Mouse (Mus musculus): ENCODE results near the gene Taf1c.

Taf1c gene

GRCm38 (mm10) chr8:119623744-119624143 lies 18.7 kb upstream of the Taf1c start:
- no peak for DNase-seq (ENCODE audit: low spot score in 2 of 2)

- DNase-seq (ENCODE audit: low spot score in 2 of 2) = no peak
Measured at GRCm38 (mm10) chr8:119623061-119623460, 18.0 kb upstream of the Taf1c start.

GRCm38 (mm10) chr8:119622555-119622954 lies 17.5 kb upstream of the Taf1c start:
- no peak for DNase-seq (ENCODE audit: low spot score in 2 of 2)

DNA sequence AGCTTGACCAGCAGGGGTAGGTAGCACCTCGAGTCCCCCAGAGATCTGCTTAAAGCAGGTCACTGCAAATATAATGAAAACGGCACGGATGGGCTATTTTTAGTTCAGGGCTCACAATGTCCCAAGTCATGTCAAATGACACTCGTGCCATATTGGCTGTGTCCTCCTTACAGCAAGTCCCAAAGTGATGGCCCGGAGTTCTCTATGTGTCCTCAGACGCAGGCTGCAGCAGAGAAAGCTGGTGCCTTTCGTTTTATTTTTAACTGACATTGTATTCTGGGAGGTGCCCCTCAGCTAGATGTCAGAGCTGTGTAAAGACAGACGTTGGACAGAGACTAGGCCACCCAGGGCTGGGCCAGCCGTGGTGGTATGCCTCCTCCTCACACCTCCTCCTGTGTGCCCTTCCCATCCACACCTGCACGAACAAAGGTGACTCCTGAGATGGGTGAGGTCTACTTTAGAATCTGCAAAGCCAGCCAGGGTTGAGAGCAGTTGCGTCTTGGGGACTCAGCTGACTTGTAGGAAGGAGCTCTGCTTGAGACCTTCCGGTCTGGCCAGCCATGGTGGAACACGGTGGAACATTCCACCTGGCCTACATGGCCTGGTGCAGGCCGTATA lies 15.9 kb upstream of the Taf1c start:
- no peak for DNase-seq (ENCODE audit: low spot score in 2 of 2)

DNA sequence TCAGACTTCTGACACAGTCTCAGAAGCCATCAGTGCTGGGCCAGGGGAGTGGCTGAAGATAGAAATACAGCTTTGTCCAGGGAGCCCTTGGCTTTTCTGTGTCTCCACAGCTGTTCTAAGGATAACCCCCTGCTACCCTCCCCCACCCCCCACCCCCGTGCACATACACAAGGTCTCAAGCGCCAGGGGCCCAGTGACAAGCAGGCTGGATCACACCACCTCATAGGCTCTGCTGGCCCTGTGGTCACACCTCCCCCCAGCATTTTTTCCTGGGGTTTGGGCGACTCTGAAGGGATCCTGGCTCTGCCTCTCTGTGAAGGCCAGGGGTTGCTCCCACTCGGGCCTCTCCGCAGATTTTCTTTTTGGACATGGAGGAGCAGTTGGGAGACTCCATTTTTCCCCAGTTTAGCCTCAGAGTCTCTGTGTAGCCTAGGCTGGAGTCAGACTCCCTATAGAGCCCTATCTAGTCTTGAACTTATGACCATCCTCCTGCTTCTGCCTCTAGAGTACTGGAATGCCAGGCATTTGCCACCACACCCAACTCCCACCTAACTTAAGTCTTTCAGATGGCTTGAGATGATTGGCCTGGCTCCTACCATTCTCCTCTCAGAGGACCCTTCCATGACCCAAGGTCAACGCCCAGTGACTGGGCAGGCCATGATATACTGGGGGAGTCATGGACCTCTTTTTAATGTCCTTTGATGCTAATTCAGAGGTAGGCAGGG lies 15.3 kb upstream of the Taf1c start:
- DNase-seq (ENCODE audit: low spot score in 2 of 2) = no peak

DNA sequence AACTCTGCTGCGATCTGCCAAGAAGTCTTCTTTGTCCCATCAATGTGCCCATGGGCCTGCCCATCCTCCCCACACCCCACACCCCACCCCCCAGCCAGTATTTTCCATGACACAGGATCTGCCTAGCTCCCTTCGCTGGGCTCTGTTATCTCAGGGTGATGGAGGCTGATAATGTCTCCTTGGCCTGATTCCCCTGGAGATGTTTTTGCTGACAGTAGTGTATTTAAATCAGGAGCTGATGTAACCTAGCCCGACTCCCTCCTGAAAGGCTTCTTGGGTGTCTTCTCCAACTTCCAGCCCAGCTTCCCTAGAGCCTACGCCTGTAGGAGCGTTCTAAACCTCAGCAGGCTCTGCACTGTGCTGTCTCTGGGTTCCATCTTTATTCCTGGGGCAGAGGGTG lies 13.9 kb upstream of the Taf1c start:
- no peak for DNase-seq (ENCODE audit: low spot score in 2 of 2)

DNA sequence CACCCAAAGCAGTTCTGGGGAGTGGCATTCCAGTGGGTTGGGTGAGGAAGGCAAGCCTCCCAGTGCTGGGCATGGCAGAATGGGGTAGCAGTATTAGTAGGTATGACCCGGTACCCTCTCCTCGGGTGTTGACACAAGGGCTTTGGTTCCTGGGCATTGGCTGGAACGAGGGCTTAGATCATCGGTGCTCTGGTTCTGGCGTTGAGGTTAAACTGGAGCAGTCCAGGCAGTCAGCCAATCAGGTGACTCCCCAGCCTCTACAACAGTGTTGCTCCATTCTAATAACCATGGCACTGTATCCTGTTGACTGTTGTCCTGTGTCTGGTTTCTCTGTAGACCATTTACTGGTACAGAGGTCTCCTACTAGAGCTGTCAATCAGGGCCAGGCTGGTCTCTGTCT lies 12.6 kb upstream of the Taf1c start:
- DNase-seq (ENCODE audit: low spot score in 2 of 2) = no peak

DNA sequence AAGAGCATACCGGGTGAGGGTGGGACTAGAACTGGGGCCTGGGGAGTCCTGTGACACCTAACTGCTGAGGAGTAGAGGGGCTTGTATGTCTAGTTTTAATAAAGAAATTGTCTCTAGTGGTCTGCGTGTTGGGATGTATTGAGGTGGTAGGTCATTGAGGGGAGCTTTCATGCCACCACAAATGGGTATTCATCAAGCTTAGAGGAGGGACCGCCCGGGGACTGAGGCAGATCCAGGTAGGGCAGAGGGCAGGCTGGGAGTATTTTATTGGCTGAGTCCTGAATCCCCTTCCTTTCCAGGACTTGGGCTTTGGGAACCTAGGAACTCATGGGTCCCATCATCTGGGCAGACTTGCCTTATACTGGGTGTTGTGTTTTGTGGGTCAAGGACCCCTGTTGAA lies 11.8 kb upstream of the Taf1c start:
- DNase-seq (ENCODE audit: low spot score in 2 of 2) = no peak

DNA sequence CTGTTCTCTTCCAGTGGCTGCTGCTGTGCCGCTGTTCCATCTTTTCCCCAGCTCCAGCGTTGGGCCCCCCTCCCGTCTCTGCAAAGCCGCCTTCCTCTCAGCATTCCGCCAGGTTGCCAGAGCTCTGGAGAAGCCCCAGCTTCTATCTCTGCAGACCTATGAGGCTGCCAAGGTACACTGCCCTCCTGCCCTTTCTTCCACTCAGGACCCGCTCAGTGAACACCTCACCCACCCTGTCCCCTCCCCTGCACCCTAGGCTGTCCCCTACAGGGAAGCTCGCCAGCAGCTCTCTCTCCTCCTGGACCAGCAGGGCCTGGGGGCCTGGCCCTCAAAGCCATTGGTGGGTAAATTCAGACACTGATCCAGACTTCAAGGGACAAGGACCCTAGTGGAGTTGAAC lies 11.3 kb upstream of the Taf1c start:
- DNase-seq (ENCODE audit: low spot score in 2 of 2) = no peak

DNA sequence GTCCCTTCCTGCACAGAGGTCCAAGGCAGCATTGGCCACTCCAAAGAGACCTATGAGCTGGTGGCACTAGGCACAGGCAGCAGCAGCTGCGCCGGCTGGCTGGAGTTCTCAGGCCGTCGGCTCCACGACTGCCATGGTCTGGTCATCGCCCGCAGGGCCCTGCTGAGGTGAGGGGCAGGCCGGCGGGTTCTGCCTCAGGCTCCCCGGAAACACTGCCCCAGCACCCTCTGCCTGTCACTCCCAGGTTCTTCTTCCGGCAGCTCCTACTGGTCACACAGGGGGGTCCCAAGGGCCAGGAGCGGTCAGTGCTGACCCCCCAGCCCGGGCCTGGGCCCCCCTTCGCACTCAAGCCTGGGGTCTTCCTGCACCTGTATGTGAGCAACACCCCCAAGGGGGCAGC lies 10.1 kb upstream of the Taf1c start:
- no peak for DNase-seq (ENCODE audit: low spot score in 2 of 2)

DNA sequence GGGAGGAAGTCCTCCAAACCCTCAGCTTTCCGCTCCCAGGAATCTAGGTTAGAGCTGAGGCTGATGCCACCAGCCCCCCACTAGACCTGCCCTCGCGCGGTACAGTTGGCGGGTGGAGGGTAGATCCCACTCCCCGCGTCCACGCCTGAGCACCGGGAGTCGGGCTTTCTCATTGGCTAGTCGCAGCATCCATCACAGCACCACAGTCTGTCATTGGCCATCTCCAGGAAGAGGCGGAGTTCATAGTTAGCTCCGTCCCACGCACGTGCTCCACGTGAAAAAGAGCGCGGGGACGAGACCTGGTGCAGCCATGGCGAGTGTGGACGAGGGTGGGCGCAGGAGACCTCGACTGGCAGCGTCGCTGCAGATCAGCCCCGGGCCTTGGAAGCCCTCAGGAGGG lies 7.4 kb upstream of the Taf1c start, which contains the start of gene Adad2:
TSS of gene Adad2 (plus strand) at position 277 of the 400 bp plus-strand sequence.
- no peak for DNase-seq (ENCODE audit: low spot score in 2 of 2)

GRCm38 (mm10) chr8:119606224-119606623 lies 1.2 kb upstream of the Taf1c start:
- no peak for DNase-seq (ENCODE audit: low spot score in 2 of 2)

GRCm38 (mm10) chr8:119604398-119604803 lies 621 bp downstream of the Taf1c start:
- DNase-seq (ENCODE audit: low spot score in 2 of 2) = no peak

DNA sequence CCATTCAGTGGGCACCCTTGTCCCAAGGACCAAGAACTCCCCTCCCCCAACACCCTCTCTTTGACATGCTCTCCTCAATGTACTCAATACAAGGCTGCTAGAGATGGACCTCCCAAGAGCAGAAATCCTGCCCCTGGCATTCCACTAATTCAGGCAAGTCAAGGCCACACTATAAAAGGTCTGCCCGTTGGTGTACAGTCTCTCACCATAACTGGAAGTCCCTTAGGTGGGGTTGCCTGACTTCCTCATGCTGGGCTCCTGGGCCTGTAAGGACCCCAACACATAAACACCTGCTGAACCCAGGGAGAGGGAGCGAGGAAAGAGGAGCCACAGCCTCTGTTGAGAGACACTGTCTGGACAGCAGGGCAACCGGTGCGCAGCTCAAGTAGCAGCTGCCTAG lies 1.3 kb downstream of the Taf1c start:
- DNase-seq (ENCODE audit: low spot score in 2 of 2) = no peak

DNA sequence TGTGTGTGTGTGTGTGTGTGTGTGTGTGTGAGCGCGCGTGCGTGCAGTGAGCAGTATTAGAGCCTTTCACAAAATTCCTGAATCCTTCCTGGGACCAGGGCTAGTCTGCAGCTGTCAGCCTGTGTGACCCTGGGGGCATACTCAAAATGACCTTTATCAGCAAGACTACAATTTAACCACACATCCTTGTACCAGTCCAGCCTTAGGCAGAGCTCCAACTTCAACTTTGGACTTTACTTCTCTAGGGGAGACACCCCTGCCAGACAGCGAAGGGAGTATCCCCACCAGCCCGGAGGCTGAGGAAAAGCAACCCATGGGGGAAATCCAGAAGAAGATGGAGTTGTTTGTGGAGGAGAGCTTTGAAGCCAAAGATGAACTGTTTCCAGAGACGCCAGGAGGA lies 13.6 kb downstream of the Taf1c start:
- DNase-seq (ENCODE audit: low spot score in 2 of 2) = no peak

- DNase-seq (ENCODE audit: low spot score in 2 of 2) = no peak
Measured at GRCm38 (mm10) chr8:119590348-119590747, 14.7 kb downstream of the Taf1c start.

GRCm38 (mm10) chr8:119588844-119589243 lies 16.2 kb downstream of the Taf1c start:
- DNase-seq (ENCODE audit: low spot score in 2 of 2) = no peak

DNA sequence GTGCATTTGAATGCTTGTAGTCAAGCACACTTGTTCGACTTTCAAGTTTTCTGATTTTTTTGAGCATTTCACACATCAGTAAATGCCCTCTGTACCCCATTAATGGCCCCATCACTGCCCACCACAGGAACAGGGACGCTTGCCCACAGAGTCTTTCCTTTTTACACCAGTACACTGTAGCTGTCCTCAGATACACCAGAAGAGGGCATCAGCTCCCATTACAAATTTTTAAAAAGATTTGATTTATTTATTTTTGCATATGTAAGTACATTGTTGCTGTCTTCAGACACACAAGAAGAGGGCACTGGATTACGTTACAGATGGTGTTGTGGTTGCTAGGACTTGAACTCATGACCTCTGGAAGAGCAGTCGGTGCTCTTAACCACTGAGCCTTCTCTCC lies 16.7 kb downstream of the Taf1c start:
- no peak for DNase-seq (ENCODE audit: low spot score in 2 of 2)

DNA sequence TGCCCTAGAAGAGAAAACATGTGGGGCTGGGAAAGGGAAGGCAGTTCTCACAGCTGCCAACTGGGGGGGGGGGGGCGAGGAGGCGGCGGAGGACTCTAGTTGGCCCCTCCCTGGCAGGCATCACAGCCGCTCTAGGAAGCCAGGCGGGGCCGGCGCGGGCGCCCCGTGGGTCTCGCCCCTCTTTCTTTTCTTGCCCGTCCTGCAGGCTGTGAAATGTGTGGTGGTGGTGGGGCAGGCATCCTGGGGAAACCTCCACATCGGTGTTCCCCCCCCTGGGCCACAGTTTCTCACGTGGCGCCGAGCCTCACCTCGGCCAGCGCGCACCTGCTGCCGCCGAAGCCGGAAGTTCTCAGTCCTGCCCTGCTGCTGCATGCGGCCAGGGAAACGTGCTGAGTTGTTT lies 19.1 kb downstream of the Taf1c start:
- DNase-seq (ENCODE audit: low spot score in 2 of 2) = no peak

DNA sequence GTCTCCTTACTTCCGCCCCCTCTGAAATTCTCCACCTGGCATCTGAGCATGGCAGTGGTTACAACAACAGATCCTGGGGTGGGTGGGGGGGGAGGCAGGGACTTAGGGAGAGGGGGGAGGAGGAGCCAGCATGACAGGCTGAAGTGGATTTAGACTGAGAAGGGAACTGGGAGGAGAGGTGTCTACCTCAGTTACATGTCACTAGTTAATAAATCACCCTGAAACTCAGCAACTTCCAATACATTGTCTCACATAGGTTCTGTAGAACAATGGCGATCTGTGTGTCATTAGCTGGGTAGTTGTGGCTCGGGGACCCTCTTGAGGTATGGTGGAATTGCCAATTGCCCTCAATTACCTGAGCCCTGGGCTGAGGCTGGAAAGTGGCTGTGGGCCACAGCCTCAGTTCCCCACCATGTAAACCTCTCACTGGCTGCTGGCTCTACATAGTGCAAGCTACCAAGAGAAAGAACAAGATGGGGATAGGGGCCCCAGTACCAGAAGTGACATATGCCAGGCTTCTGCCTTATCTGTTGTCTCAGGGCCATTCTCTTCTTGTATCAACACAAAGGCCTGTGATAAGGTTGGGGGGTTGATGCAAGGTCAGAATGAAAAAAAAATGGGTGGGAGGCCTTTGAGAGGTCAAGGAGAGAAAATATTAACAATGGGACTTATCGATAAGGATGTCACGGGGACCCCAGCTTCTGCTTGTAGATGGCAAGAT lies 24.4 kb downstream of the Taf1c start:
- no peak for DNase-seq (ENCODE audit: low spot score in 2 of 2)

DNA sequence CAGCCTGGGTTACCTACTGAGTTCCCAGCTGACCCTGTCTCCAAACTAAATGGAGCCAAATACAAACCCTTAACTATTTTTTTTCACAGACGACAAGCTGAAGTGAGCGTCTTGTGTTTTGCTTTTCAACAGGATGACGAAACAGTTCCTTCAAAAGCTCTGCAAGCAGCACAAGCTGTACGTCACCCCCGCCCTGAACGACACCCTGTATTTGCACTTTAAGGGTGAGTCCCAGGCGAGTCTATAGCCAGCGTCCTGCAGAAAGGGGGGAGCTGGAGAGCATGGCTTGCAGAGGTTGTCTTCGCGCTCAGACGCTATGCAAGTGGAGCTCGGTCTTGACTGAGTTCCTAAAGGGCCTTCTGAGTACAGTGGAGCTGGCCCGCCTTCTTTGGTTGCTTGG lies 25.9 kb downstream of the Taf1c start:
- no peak for DNase-seq (ENCODE audit: low spot score in 2 of 2)

GRCm38 (mm10) chr8:119575366-119575726 lies 29.7 kb downstream of the Taf1c start:
- DNase-seq (ENCODE audit: low spot score in 2 of 2) = no peak

All from right cerebral cortex, postnatal 10 days (tissue).